Mouse (Mus musculus) liver, postnatal 0 days (tissue): ENCODE results near the gene Cdk19. TPM values are rescaled to one million over a fixed set of nuclear protein-coding genes. Genes with fewer than 3 reads are reported as not detected.

ENCODE experiments used
- ATAC-seq: fragments of 200-750 bp; cut with Nextera tagmentation; 2 replicates; pipeline ENCODE4 v1.8.0; 2017; ENCODE audit warnings: mild to moderate bottlenecking, moderate library complexity
- DNase-seq: peaks from one replicate; pipeline ENCODE4 v3.0.0-alpha.2; 2016
- H3K27ac ChIP-seq: fragments of 300-500 bp; sonication (generic); 2 replicates; pipeline ENCODE4 v1.5.1; 2014; ENCODE audit warnings: antibody characterized with exemption, moderate library complexity, mild to moderate bottlenecking, low read depth
- H3K27me3 ChIP-seq: fragments of 300-500 bp; sonication (generic); 2 replicates; pipeline ENCODE4 v1.6.1; 2014; ENCODE audit warnings: low read length, control low read depth, mixed read lengths; ENCODE audit not compliant: insufficient read depth
- H3K36me3 ChIP-seq: fragments of 300-500 bp; sonication (generic); replicated peaks from 2 replicates; pipeline ENCODE4 v1.6.1; 2014; ENCODE audit warnings: mild to moderate bottlenecking, control low read depth, low read length, moderate library complexity, mixed read lengths; ENCODE audit not compliant: insufficient read depth
- H3K4me1 ChIP-seq: fragments of 300-500 bp; sonication (generic); 2 replicates; pipeline ENCODE4 v1.6.1; 2014; ENCODE audit warnings: antibody characterized with exemption, mild to moderate bottlenecking, control low read depth; ENCODE audit not compliant: insufficient read depth
- H3K4me2 ChIP-seq: fragments of 300-500 bp; sonication (generic); 2 replicates; pipeline ENCODE4 v1.6.1; 2014; ENCODE audit warnings: low read depth, mild to moderate bottlenecking, low read length, moderate library complexity, mixed read lengths
- H3K4me3 ChIP-seq: fragments of 300-500 bp; sonication (generic); 2 replicates; pipeline ENCODE4 v1.5.1; 2014; ENCODE audit warnings: low read depth, low read length
- H3K9ac ChIP-seq: fragments of 300-500 bp; sonication (generic); replicated peaks from 2 replicates; pipeline ENCODE4 v1.6.1; 2014; ENCODE audit warnings: mild to moderate bottlenecking, moderate library complexity
- H3K9me3 ChIP-seq: fragments of 300-500 bp; sonication (generic); 2 replicates; pipeline ENCODE4 v1.6.1; 2016; ENCODE audit warnings: mild to moderate bottlenecking, control low read depth, low read length, mixed read lengths
- CTCF ChIP-seq: sonication (generic); IDR thresholded peaks from 2 replicates; pipeline ENCODE4 v1.5.1; 2016; ENCODE audit warnings: antibody characterized with exemption, low read depth
- EP300 ChIP-seq: IDR thresholded peaks from 2 replicates; pipeline ENCODE4 v1.6.1; 2016; ENCODE audit warnings: antibody characterized with exemption, low read depth, mild to moderate bottlenecking
- WGBS: fragments of 180-500 bp; shearing (Covaris S2); extraction: QIAGEN DNeasy Blood & Tissue Kit; methylation state at CpG from one replicate; pipeline ENCODE4 v1.1.7; 2014; ENCODE audit not compliant: insufficient replicate concordance; 5-methylcytosine and 5-hydroxymethylcytosine counted together
- polyA plus RNA-seq: library from polyadenylated mRNA; unstranded; fragments of >200 nt; fragmentation: Nextera tagmentation; extraction: Ambion mirVana; gene quantifications from 2 replicates; pipeline ENCODE4 v1.2.1, GENCODE M21; 2015

The Cdk19 gene
- polyA plus RNA-seq, 1 experiment from 2014 or later: 2.8 TPM

DNA sequence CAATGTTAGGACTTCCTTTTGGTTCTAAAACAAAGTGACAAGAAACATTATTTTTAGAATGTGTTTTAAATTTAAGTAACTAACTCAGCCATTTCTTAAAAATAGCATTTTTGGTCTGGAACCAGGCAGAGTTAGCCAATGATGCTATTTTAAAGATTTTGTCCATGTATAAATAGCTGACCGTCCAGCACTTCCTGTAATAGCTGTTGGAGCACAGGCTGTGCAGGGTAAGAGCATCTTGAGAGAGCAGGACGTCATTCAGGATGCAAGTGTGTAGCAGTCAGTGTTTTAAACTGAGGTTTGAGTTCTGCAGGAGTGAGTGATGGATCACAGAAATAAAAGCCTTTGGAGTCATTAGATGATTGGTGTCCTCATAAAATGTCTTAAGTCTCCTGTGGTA, 18.8 kb downstream of the Cdk19 start:
- DNase-seq: no peak
- 62% methylated on average over 2 of the region's 2 CpGs for WGBS
- no peak overlapping the region for H3K4me3 ChIP-seq

DNA sequence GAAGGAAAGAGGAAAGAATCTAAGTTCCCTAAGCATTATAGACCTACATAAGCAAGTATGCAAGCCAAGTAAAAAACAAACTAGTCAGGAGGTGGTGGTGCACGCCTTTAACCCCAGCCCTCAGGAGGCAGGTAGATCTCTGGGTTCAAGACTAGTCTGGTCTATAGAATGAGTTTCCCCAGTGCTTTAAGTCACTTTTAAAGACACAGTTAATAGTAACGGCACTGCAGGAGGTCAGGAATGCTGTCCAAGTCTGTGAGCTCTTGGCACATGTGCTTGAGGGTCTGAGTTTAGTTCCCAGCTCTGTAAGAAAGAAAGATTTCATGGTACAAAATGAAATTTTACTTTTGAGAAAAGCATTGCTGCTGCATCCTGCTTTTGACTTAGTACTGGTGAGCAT, 19.8 kb downstream of the Cdk19 start:
- no peak overlapping the region for H3K4me3 ChIP-seq
- no peak overlapping the region for H3K9ac ChIP-seq
- DNase-seq (no peak), ATAC-seq (no peak)
- H3K27ac ChIP-seq: no peak overlapping the region
- no peaks in the 10 kb centered on the region for H3K9me3 ChIP-seq
- no peaks in the 10 kb centered on the region for H3K27me3 ChIP-seq
- no peak overlapping the region for H3K4me2 ChIP-seq
- WGBS: 86% methylated on average over 2 of the region's 2 CpGs
- H3K4me1 ChIP-seq: no peaks in the 10 kb centered on the region
- H3K36me3 ChIP-seq: no peaks in the 10 kb centered on the region
- no peak for TF ChIP-seq CTCF
- no peak for TF ChIP-seq EP300

More for the DNA sequence above, 18.8 kb downstream of the Cdk19 start:
- Histone ChIP-seq H3K9me3 (no peaks in the 10 kb centered on the region), H3K4me1 (no peaks in the 10 kb centered on the region), H3K36me3 (no peaks in the 10 kb centered on the region), H3K9ac (no peak overlapping the region), H3K27me3 (no peaks in the 10 kb centered on the region), H3K4me2 (no peak overlapping the region), H3K27ac (no peak overlapping the region)
- TF ChIP-seq EP300 (no peak), CTCF (no peak)
- no peak for ATAC-seq

GRCm38 (mm10) chr10:40363004-40363403, 23.6 kb downstream of the Cdk19 start:
- no peaks in the 10 kb centered on the region for H3K36me3 ChIP-seq
- ATAC-seq (no peak), DNase-seq (no peak)
- 32% methylated on average over 4 of the region's 4 CpGs for WGBS
- H3K27ac ChIP-seq: no peak overlapping the region
- H3K4me3 ChIP-seq: no peak overlapping the region
- no peaks in the 10 kb centered on the region for H3K9me3 ChIP-seq
- no peaks in the 10 kb centered on the region for H3K27me3 ChIP-seq
- H3K4me1 ChIP-seq: no peaks in the 10 kb centered on the region
- no peak overlapping the region for H3K4me2 ChIP-seq
- H3K9ac ChIP-seq: no peak overlapping the region
- TF ChIP-seq CTCF: no peak
- TF ChIP-seq EP300: no peak

- no peak for ATAC-seq
- WGBS: 80% methylated on average over 5 of the region's 5 CpGs
- H3K9me3 ChIP-seq: no peaks in the 10 kb centered on the region
These were observed 25.4 kb downstream of the Cdk19 start for GRCm38 (mm10) chr10:40364642-40365361.

DNA sequence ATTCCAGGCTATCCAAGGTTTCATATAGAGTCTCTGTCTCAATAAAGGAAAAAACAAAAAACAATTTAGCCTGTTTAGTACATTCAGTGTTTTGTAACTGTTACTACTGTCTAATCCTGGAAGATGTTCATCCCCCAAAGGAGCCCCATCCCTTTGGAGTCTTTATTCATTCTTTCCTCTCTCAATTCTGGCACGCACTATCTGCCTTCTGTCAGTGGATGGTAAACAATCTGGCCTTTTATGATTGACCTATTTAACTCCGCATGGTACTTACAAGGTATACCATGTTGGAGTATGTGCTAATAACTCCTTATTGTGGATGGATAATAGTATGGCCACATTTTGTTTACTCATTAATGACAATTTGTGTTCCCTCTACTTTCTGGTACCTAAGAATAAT, 26.6 kb downstream of the Cdk19 start:
- no peaks in the 10 kb centered on the region for H3K9me3 ChIP-seq
- 85% methylated on average over 2 of the region's 2 CpGs for WGBS
- no peak overlapping the region for H3K9ac ChIP-seq
- H3K27me3 ChIP-seq: no peaks in the 10 kb centered on the region
- H3K4me2 ChIP-seq: no peak overlapping the region
- no peak overlapping the region for H3K4me3 ChIP-seq
- H3K27ac ChIP-seq: no peak overlapping the region
- no peaks in the 10 kb centered on the region for H3K4me1 ChIP-seq
- no peak for ATAC-seq
- DNase-seq: no peak
- no peaks in the 10 kb centered on the region for H3K36me3 ChIP-seq
- TF ChIP-seq CTCF (no peak), EP300 (no peak)

More at GRCm38 (mm10) chr10:40364642-40365361, 25.4 kb downstream of the Cdk19 start:
- DNase-seq: no peak
- Histone ChIP-seq H3K36me3 (no peaks in the 10 kb centered on the region), H3K27ac (no peak overlapping the region), H3K4me1 (no peaks in the 10 kb centered on the region), H3K9ac (no peak overlapping the region), H3K4me3 (no peak overlapping the region), H3K4me2 (no peak overlapping the region), H3K27me3 (no peaks in the 10 kb centered on the region)
- TF ChIP-seq CTCF (no peak), EP300 (no peak)

GRCm38 (mm10) chr10:40368516-40368915, 29.2 kb downstream of the Cdk19 start:
- H3K27ac ChIP-seq: no peak overlapping the region

DNA sequence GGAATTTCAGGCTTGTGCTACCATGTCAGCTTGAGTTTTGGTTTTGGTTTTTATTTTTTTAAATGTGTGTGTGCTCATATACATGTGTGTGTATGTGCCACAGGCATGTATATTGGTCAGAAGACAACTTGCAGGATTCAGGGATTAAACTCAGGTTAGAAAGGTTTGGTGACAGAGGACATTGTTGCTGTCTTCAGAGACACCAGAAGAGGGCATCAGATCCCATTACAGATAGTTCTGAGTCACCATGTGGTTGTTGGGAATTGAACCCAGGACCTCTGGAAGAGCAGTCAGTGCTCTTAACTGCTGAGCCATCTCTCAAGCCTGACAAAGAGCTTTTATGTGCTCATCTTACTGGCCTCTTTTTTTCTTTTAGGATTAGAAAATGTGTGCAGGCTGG, 30.8 kb downstream of the Cdk19 start:
- Histone ChIP-seq H3K9me3 (no peaks in the 10 kb centered on the region), H3K27me3 (no peaks in the 10 kb centered on the region), H3K9ac (no peak overlapping the region), H3K36me3 (no peaks in the 10 kb centered on the region), H3K27ac (no peak overlapping the region), H3K4me3 (no peak overlapping the region), H3K4me1 (peaks cover 5% of the 10 kb centered on the region), H3K4me2 (no peak overlapping the region)
- TF ChIP-seq CTCF (peak; percentile 47), EP300 (no peak)
- DNase-seq (no peak), ATAC-seq (no peak)

More at GRCm38 (mm10) chr10:40368516-40368915, 29.2 kb downstream of the Cdk19 start:
- H3K9ac ChIP-seq: no peak overlapping the region
- peaks cover 5% of the 10 kb centered on the region for H3K4me1 ChIP-seq
- no peaks in the 10 kb centered on the region for H3K36me3 ChIP-seq
- 85% methylated on average over 1 of the region's 1 CpGs for WGBS
- DNase-seq (no peak), ATAC-seq (no peak)
- no peaks in the 10 kb centered on the region for H3K9me3 ChIP-seq
- no peak overlapping the region for H3K4me2 ChIP-seq
- TF ChIP-seq EP300: no peak
- no peak for TF ChIP-seq CTCF
- H3K4me3 ChIP-seq: no peak overlapping the region
- no peaks in the 10 kb centered on the region for H3K27me3 ChIP-seq
